Mouse (Mus musculus) NIH3T3 (cell line): ENCODE measurements around the gene Tspan17.

Source experiments
- DNase-seq: peaks from one replicate; pipeline ENCODE4 v3.0.0-alpha.2; 2012; ENCODE audit warnings: low read depth

The Tspan17 gene

GRCm38 (mm10) chr13:54760906-54761305 is 28.3 kb upstream of the Tspan17 start:
- DNase-seq = peak; percentile 78

- DNase-seq = no peak
Measured at GRCm38 (mm10) chr13:54765281-54766191, 23.6 kb upstream of the Tspan17 start.

GRCm38 (mm10) chr13:54766192-54766768 is 22.9 kb upstream of the Tspan17 start, which contains the start of gene Sncb:
Gene Sncb, minus strand, starts transcription at chr13:54766595.
- DNase-seq = peak; percentile 30

- no peak for DNase-seq
Measured at GRCm38 (mm10) chr13:54767012-54767411, 22.2 kb upstream of the Tspan17 start.

- DNase-seq = peak; percentile 88
Measured at GRCm38 (mm10) chr13:54780592-54780991, 8.6 kb upstream of the Tspan17 start.

DNA sequence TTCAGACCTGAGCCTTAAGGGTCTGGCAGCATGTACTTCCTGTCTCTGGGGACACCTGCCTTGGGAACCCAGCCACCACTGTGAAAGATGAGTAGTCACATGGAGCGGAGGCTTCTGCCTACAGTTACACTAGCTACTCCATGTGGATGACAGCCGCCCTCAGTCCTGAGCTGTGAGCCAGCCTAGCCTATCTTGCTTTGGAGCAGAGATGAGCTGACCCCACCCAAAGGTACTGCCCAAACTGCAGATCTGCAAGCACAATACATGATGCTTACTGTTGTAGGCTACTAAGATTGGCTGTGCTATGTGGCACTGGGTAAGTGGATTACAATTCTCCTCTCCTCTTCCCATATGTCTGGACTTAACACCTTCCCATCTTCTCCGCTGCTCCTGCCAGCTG is 8.1 kb upstream of the Tspan17 start:
- no peak for DNase-seq

DNA sequence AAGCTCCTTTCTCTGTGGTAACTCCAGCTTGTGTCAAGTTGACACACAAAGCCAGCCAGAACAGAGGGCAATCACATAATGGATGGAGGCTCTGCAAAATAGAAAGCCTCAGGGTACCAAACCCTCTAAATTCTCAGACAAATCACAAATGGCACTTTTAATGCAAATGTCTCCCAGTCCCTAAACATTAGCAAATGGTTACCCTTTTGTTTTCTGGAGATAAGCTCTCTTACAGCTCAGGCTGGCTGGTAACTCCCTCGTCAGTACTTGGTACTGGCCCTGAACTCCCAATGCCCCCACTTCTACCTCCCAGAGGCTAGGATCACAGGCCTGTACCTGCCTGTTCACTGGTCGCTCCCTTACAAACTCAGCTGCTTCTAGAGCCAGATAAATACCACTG is 5.9 kb upstream of the Tspan17 start:
- DNase-seq = no peak

DNA sequence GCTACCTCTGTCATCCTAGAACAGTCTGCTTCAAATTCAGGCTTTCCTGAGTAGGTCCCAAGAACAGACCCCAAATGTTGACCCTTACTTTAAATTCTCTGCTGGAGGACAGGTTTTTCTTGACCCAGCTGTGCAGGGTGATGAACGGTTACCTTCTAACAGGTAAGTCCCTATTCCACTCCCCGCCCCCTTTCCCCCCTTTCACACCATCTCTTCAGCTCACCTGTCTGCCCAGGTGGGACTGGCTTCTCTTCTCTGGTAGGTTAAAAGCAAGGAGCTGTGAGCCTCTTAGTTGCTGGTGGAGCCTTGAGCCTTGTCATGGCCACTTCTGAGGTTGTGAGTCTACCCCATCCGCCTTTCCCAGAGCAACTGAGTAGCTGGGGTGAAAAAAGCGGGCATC is 5.5 kb upstream of the Tspan17 start, which contains the start of gene Eif4e1b:
Gene Eif4e1b, plus strand, starts transcription at position 301 of the 400 bp plus-strand sequence.
- no peak for DNase-seq

GRCm38 (mm10) chr13:54787591-54787990 is 1.6 kb upstream of the Tspan17 start:
- DNase-seq = peak; percentile 44

DNA sequence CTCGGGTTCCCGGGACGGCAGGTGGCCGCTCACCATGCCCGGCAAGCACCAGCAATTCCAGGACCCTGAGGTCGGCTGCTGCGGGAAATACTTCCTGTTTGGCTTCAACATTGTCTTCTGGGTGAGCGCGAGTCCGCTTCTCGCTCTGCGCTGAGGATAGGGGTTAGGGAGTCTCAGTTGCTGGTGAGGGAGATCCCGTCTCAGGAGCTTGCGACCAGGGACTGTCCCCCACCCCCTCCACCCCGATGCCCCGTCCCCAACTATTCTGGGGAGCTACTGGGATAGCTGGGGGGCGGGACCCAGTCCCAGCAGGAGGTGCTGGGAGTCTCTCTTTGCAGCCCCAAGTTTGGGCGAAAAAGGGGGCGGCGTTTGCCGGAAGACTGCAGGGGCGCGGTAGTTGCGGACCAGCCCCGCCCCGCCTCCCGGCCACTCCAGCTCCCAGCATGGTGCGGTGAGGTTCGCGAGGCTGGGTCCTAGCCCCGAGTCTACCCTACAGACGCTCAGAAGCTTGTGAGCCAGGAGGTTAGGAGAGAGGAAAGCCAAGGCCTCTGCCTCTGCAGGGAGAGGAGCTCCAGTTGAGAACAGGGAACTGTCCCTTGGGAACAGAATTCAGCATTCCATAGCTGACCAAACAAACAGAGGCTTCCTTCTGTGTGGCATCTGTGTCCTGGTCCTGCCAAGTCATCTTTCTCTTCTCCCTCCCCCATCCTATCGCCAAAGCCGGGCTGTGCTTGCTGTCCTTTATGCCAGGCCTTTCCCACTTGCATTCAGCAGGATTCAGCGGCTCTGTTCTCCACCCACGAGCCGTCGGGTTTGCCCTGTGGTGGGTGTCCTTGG is 602 bp downstream of the Tspan17 start:
- DNase-seq = peak; percentile 83

GRCm38 (mm10) chr13:54792259-54793230 is 3.4 kb downstream of the Tspan17 start:
- DNase-seq = no peak

- DNase-seq = no peak
Measured at GRCm38 (mm10) chr13:54794002-54794577, 4.9 kb downstream of the Tspan17 start.

DNA sequence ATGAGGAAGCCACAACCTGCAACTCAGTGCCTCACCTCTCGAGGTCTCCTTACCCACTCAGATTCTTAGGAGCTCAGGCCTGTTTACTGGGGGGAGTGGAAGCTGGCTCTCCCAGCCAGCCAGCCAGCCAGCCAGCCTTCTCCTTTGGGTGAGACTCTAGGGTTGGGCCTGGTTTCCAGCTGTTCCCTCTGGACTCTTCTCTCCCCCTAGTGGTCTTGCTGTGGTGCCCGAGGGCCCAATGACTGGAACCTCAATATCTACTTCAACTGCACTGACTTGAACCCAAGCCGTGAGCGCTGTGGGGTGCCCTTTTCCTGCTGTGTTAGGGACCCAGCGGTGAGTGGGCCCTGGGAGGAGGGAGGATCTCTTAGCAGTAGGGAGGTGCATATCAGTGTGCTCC is 5.7 kb downstream of the Tspan17 start:
- DNase-seq = peak; percentile 64

DNA sequence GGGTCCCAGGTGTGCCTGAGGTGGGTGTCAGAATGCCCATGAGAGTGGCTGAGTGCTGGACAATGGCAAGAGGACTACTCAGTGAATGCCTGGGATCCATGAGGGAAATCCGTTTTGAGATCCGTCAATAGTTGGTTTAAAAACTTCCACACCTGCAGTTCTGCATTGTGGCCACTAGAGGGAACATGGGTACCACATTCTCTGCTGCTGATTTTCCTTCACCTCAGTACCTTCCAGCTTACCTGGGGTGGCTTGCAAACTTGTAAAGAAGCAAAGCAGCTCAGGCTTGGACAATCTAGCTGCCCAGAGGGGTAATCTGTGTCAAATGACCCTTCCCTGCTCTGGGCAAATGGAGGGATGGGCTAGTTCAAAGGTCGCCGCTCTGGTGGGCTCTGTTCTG is 8.2 kb downstream of the Tspan17 start:
- peak; percentile 67 for DNase-seq

- DNase-seq = no peak
Measured at GRCm38 (mm10) chr13:54797861-54798643, 8.9 kb downstream of the Tspan17 start.

GRCm38 (mm10) chr13:54798740-54799139 is 9.6 kb downstream of the Tspan17 start:
- no peak for DNase-seq

GRCm38 (mm10) chr13:54799701-54800100 is 10.5 kb downstream of the Tspan17 start:
- DNase-seq = peak; percentile 88

- no peak for DNase-seq
Measured at GRCm38 (mm10) chr13:54800206-54800605, 11.0 kb downstream of the Tspan17 start.

- DNase-seq = no peak
Measured at GRCm38 (mm10) chr13:54803010-54803409, 13.8 kb downstream of the Tspan17 start.
